Mouse (Mus musculus): ENCODE measurements at regions not wholly inside any gene's neighbourhood (a gene's known extent, or its start where the extent isn't known, plus 50 kb on each side); places are given as distances from the start of the nearest gene placed in this dataset.
"Not testable (repeated sequence)": the region's sequence is repeated elsewhere in the genome, so short reads cannot be mapped to it uniquely, and the experiment has no call there.

DNA sequence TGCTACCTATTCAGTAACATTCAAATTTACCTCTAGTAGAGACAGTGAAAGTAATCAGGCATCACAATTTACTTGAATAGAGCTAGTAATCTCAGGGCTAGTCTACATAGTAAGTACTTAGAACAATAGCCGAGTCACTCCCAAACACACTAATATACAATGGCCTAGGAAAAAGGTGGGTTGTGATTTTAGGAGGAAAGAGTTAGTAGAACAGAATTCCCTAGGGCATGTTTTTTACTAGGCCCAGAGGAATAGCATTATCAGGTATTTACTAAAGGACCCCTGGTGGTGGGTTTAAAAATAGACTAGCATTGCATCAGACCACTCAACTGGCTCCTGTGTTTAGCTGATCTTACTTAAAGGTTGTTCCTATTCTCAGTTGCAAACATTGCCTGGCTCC, 535.8 kb downstream of the Mat2b start:
- DNase-seq (ENCODE audit: low read depth, low spot score), result not testable (repeated sequence)

DNA sequence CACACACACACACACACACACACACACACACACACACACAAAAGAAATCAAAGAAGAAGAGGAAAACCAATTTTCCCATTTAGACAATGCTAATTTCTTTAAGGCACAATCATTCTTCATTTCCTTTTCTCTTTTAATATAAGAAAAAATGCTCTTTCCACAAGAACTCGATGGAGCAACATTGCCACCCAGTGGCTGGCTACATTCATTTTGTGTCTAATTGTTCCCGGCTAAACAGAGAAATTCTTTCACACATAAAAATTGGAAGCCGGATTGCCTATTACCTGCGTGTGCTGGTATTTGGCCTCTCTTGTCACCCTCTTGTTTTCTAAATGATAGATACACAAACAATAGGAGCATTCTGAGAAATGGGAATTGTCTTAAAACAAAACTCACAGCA, 545.7 kb downstream of the Mat2b start:
- peak; percentile 76 for DNase-seq (ENCODE audit: low read depth, low spot score)

DNA sequence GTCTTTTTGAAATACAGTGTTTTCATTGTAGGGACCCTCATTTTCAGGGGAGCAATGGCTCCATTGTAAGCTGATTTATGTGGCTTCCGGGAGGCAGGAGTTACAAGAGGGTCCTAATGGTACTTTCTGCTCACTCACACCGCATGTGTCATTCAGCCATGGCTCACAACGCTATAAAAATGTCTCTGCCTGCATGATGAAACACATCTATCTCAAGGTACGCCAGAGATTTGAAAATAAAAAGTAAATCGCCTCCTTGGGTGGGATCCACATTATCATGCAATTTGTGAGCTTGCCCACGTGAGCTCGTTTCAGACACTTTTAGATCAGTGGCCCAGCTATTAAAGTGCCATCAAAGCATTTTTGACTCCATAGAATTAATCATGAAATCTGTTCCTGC, 557.2 kb downstream of the Mat2b start:
- DNase-seq (ENCODE audit: low read depth, low spot score), result no peak

DNA sequence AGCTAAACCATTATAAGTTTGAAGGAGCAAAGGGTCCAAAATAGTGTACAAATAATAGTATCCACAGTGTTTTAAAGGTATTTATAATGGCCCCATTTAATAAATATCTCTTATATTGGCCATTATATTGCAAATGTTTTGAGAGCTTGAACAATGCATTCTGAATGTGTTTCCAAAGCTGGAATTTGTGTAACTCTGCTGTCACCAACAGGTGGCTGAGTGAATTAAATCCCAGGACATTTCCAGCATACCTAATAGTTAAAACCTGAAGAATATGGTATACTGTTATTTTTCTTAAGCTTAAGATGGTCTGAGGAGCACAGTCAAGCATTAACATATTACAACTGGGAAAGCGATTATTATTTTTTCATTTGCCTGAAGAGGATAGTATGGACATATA, 592.4 kb downstream of the Mat2b start:
- no peak for DNase-seq (ENCODE audit: low read depth, low spot score)

DNA sequence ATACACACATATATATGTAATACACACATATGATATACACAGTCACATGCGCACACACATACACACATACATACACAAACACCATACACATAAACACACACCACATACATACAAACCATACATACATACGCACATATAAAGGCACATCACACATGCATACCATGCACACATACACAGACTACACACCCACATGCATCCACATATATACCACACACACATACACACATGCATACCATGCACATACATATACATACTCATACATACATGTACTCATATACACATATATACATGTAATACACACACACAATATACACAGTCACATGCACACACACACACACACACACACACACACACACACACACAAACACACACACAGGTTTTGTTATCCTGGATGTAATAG, 620.7 kb downstream of the Mat2b start:
- no peak for DNase-seq (ENCODE audit: low read depth, low spot score)

DNA sequence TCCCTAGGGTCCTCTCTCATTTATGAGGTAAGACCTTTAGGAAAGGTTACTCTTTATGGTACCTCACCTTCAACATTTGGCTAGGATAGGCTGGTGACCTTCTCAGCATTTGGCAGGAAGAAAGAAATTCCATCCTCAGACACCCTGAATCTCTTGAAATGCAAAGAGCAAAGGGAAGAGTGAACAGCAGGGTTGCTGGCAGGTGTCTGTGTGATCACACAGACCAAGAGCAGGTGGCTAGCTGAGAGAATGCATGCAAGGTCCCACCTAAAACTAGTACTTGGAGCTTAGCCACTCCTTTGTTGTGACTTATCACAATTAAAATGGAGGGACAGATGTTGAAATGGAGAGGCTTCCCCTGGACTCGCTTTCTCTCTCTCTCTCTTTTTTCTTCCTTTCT, 644.5 kb downstream of the Mat2b start:
- DNase-seq (ENCODE audit: low read depth, low spot score), result no peak

DNA sequence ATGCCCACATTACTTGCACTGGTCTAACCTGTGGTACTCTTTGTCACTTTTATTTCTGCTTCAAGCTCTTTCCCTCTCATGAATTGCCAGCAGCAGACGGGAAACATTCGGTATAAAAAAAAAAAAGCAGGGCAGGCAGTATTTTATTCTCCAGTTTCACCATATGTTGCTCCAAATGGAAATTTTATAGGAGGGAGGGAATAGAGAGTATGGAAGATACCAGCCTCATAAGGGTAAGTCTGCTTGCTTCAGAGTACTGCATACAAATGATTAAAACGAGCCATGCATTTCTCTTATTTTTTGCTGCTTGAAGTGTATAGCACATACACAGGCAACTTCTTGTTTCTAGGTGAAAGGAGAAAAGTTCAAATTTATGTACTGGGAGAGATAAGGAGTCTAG, 667.5 kb downstream of the Mat2b start:
- DNase-seq (ENCODE audit: low read depth, low spot score), result no peak

DNA sequence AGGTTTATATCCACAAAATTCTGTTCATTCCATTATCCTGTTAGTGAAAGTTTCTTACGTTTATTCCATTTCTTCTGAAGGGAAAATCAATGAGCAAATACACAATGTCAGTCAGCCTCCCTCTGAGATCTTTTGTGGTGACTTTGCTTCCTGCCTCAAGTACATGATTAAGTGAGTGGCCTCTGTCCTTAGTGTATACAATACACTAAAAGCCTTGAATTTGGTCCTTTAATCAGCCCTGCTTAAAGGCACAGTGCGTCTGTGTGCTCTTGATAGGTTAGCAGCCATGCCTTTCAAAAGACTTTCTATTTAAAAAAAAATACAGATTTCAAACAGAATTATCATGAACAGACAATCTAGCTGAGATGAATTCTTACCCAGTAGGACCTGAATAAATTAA, 695.5 kb downstream of the Mat2b start:
- no peak for DNase-seq (ENCODE audit: low read depth, low spot score)

DNA sequence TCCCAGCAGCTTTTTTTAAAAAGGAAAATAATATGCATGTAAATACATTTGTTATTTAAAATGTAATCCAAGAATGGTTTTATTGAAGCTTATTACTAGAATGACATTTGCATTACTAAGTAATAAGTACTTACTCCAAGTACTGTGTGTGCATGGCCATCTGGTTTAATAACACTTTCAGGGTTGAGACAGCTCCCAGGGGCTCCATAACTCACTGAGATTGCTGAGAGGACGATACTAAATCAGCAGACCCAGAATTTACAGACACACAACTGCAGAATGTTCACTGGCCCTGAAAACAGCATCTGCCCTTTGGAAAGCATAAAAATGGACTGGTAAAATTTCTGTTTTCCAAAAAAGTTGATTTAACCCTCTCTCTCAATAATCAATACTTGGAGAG, 696.4 kb downstream of the Mat2b start:
- no peak for DNase-seq (ENCODE audit: low read depth, low spot score)

DNA sequence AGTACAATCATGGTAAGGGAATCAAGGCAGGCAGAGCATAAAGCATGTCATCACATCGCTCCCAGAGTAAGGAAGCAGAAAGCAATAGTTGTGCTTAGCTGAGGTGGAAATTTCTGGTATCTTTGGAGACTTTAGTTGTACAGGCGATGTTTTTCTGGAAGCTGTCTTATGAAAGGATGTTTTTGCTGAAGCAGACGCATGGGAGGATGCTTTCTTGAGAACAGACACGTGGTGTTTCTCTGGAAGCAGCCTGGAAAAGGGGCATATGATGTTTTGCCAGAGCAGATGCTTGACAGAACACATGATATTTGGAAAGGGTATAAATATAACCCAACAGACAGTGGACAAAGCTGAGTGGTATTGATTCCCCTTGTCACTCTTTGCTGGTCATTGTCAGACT, 722.4 kb downstream of the Mat2b start:
- DNase-seq (ENCODE audit: low read depth, low spot score), result no peak

DNA sequence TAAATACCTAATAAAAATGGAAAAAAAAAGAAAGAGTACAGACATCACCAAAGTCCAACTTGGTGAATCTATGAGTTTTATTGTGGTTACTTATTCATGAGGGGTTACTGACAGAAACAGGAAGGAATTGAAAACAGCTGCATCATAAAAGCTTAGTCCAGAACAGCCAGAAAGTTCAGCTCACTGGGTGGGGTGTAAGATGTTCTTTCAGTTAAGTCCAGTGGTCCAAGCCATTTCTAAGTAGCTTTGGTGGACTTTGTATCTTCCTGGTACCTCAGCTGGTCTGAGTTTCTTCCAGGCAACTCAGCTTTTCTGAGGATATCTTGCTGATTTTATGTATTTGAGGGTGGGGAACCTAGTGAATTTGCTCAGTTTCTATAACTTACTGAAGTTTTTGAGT, 731.3 kb downstream of the Mat2b start:
- no peak for DNase-seq (ENCODE audit: low read depth, low spot score)

DNA sequence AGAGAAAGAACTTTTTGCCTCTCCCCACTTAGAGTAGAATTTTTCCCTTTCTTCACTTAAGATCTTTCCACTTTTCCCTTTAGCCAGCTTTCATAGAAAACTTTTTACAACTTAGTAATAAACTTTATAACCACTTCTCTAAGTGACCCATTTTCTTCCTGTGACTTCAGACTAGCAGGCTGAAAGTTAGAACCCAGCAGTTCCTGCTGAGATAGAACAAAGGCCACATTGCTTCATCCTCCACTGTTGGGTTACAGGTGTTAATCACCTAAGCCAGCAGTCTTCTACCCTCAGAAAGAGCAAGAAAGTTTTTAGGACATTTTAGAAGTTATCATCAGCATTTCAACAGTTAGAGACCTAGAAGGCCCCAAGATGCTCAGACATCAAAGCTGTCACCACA, 740.6 kb downstream of the Mat2b start:
- no peak for DNase-seq (ENCODE audit: low read depth, low spot score)

DNA sequence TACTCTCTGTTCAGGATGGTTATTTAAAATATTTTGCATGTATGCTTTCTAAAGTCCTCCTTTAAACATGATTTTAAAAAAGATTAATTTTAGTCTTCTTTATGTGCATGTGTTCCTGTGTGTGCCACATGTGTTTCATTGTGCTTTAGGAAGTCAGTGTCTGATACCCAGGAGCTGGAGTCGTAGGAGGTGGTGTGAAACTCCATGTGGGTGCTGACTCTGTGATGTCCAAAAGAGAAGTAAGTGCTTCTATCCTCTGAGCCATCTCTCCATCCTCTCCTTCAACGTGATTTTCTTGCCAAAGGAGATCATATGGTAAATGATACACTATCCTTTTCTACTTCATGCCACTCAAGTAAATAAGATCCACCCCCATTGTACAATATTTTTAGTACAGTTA, 750.8 kb downstream of the Mat2b start:
- no peak for DNase-seq (ENCODE audit: low read depth, low spot score)

DNA sequence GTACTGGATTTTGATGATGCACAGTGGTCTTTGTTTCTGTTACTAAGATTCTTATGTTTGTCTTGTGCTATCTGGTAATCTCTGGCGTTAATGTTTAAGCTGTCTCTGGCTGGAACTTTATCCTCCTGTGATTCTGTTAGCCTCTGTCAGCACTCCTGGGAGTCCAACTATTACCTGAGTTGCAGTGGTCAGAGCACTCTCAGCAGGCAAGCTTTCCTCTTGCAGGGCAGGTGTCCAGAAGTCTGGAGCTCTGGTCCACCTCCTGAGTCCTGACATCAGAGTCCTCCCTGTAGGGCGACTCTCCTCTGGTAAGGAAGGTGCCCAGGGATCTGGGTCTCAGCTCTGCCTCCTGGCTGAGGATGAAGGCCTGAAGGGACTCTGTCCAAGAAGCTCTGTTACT, 760.8 kb downstream of the Mat2b start:
- no peak for DNase-seq (ENCODE audit: low read depth, low spot score)

DNA sequence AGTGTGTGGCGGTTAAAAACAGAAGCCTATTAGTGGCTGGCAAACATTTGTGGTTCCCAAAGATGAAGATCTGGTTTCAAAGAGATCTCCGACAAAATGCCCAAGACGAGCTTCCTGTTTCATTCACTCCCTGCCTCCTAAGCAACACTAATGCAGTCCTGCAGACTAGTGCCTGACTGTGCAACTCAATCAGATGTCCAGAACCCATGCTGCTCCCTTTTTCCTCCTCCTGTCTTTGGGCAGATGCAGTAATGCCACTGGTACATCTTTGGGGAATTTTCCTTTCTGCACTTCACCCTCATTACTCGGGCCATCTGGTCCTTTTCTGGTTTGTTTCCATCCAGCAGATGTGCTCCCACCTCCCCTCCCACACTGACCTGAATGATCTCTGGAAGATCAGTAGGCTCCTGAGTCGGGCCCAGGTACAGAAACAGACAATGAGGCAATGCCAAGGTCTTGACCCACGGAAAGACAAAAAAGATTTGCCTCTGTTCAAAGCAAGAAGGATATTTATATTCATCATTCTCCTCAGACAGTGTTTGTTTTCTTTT, 771.0 kb downstream of the Mat2b start:
- DNase-seq (ENCODE audit: low read depth, low spot score), result no peak

DNA sequence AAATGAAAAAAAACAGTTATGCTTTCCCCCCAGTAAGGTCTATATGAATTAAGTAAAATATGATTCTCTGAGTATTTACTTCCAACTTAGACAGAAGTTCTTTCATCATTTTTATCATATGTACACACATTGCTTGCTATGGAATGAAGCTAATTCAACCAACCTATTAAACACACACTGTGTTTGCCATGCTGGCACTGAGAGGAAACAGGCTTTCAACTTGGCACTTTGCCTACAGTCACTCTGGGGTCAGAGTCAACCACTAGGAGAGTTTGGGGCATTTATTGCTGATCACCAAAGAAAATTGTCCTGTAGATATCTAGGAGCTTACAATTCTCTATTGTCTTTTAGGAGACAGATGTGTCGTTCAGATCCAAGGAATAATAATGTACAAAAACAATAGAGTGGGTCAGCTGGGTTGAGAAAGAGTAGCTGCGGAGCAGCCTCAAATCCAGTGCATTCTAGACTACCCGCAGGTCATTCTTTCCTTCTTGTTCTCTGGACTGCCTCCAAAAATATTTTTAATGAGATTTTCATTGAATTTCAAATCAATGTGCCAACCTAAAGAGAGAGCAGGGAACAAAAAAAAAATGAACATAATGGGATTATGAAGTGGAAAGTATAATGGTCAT, 777.2 kb downstream of the Mat2b start:
- DNase-seq (ENCODE audit: low read depth, low spot score), result no peak

DNA sequence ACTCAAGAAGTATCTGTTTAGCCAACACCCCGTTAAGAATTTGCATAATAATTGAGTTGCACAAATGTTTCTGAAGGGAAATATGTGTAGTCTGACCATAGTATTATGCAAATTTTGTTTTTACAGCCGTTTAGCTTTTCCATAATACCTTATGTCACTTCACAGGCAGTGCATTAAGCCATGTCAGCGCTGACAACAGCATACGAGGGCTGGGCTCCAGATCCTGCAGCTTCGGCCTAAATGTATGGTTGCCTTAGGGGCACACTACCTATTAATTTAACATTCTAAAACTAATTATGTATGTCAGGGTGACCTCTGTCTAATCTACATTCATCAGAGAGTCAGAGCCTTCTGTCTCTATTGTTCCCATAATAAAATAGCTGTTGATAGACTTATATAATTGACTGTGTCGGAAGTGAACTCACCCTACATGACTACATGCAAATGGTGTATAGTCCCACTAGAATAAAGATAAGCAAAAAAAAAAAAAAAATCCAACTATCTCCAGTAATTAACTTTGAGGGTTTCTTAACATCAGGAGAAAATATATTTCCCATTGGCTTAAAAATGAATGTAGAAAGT, 795.3 kb downstream of the Mat2b start:
- DNase-seq (ENCODE audit: low read depth, low spot score), result no peak

DNA sequence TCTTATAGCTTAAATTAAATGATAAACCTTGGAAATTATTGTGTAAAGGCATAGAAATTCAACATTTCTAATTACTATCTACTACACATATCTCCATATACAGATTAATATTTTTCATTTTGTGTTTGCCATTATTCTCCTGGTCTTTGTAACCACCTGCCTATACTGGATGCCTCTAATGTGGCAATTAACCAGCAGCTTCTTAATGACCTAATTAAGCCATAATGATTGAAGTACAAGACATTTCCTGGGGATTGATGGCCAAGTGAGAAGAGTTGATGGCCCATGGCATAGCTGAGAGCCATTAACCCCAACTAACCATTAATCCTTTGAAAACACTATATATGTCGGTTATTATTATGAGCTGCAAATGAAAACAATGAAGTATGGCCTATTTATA, 811.7 kb downstream of the Mat2b start:
- DNase-seq (ENCODE audit: low read depth, low spot score), result no peak

DNA sequence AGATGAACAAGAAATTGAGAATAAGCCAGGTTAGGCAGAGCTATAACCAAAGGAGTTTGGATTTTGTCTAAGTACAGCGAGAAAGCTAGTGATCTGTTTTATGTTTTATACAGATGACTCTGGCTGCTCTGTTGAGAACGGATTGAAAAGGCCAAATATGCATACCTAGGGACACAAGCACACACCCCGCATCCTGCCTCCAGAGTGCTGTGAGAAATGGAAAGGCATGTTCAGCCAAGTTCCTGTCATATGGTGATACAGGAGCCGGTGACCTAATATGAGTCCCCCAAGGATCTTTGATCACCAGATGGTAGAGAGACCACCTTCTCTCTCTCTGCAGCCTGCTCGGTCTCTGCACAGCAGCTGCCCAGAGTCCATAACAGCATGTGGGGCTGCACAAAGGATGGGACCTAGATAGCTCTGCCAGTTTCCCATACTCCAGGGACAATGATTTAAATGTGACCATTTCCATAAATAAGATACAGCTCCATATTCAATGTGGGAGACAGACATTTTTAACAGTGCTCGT, 826.5 kb downstream of the Mat2b start:
- DNase-seq (ENCODE audit: low read depth, low spot score), result no peak
